Mouse (Mus musculus): ENCODE data around the gene Ntn1. TPM values are rescaled to one million over a fixed set of nuclear protein-coding genes. Genes with fewer than 3 reads are reported as not detected.
A peak's percentile ranks its signal among the peaks of the same experiment; 100 is the strongest.

Gene Ntn1
- total RNA-seq, 2 experiments from 2014 or later = 6.9 to 10.9 TPM

GRCm38 (mm10) chr11:68417001-68417400 lies 16.4 kb upstream of the Ntn1 start:
- no peak for DNase-seq
- intact Hi-C loops (cut with DNase I; ENCODE audit: low total_unique reads) = no loop called here

- intact Hi-C loops (cut with DNase I; ENCODE audit: low total_unique reads) = loop anchor here (5.0 kb wide), 1 partner anchor 196 kb away; no protein-coding TSS in a partner anchor
- DNase-seq = peak; percentile 81
These were observed 7.5 kb upstream of the Ntn1 start for GRCm38 (mm10) chr11:68408127-68408526.

- intact Hi-C loops (cut with DNase I; ENCODE audit: low total_unique reads) = loop anchor here (5.0 kb wide), 1 partner anchor 195 kb away; no protein-coding TSS in a partner anchor
These were observed 6.8 kb upstream of the Ntn1 start for GRCm38 (mm10) chr11:68407266-68407926.

GRCm38 (mm10) chr11:68405576-68405975 lies 5.0 kb upstream of the Ntn1 start:
- intact Hi-C loops (cut with DNase I; ENCODE audit: low total_unique reads) = loop anchor here (2.0 to 5.0 kb wide), 2 partner anchors 193 to 401 kb away; no protein-coding TSS in a partner anchor
- DNase-seq = no peak

More at GRCm38 (mm10) chr11:68407266-68407926, 6.8 kb upstream of the Ntn1 start:
- no peak for DNase-seq

- intact Hi-C loops (cut with DNase I; ENCODE audit: low total_unique reads) = loop anchor here (2.0 kb wide), 1 partner anchor 399 kb away; no protein-coding TSS in a partner anchor
- DNase-seq = no peak
These were observed 3.6 kb upstream of the Ntn1 start for GRCm38 (mm10) chr11:68404185-68404584.

GRCm38 (mm10) chr11:68401428-68401827 lies 805 bp upstream of the Ntn1 start:
- DNase-seq = no peak
- intact Hi-C loops (cut with DNase I; ENCODE audit: low total_unique reads) = no loop called here

GRCm38 (mm10) chr11:68400021-68400671 lies 477 bp downstream of the Ntn1 start:
- peak; percentile 34 for DNase-seq
- intact Hi-C loops (cut with DNase I; ENCODE audit: low total_unique reads) = no loop called here

GRCm38 (mm10) chr11:68399548-68400020 lies 1.0 kb downstream of the Ntn1 start:
- DNase-seq = no peak
- intact Hi-C loops (cut with DNase I; ENCODE audit: low total_unique reads) = no loop called here

- intact Hi-C loops (cut with DNase I; ENCODE audit: low total_unique reads) = no loop called here
- DNase-seq = no peak
These were observed 1.6 kb downstream of the Ntn1 start for GRCm38 (mm10) chr11:68398891-68399547.

GRCm38 (mm10) chr11:68395546-68395945 lies 5.1 kb downstream of the Ntn1 start:
- intact Hi-C loops (cut with DNase I; ENCODE audit: low total_unique reads) = no loop called here
- no peak for DNase-seq

GRCm38 (mm10) chr11:68394749-68395148 lies 5.9 kb downstream of the Ntn1 start:
- intact Hi-C loops (cut with DNase I; ENCODE audit: low total_unique reads) = no loop called here
- no peak for DNase-seq

- intact Hi-C loops (cut with DNase I; ENCODE audit: low total_unique reads) = no loop called here
- DNase-seq = no peak
These were observed 6.6 kb downstream of the Ntn1 start for GRCm38 (mm10) chr11:68393897-68394490.

- no peak for DNase-seq
- intact Hi-C loops (cut with DNase I; ENCODE audit: low total_unique reads) = no loop called here
These were observed 10.0 kb downstream of the Ntn1 start for GRCm38 (mm10) chr11:68390381-68391287.

GRCm38 (mm10) chr11:68389621-68390020 lies 11.0 kb downstream of the Ntn1 start:
- intact Hi-C loops (cut with DNase I; ENCODE audit: low total_unique reads) = no loop called here

GRCm38 (mm10) chr11:68388655-68389015 lies 12.0 kb downstream of the Ntn1 start:
- intact Hi-C loops (cut with DNase I; ENCODE audit: low total_unique reads) = no loop called here
- DNase-seq = no peak

More at GRCm38 (mm10) chr11:68389621-68390020, 11.0 kb downstream of the Ntn1 start:
- DNase-seq = no peak

GRCm38 (mm10) chr11:68387971-68388654 lies 12.5 kb downstream of the Ntn1 start:
- DNase-seq = peak; percentile 31
- intact Hi-C loops (cut with DNase I; ENCODE audit: low total_unique reads) = no loop called here

GRCm38 (mm10) chr11:68387441-68387760 lies 13.2 kb downstream of the Ntn1 start:
- DNase-seq = no peak
- intact Hi-C loops (cut with DNase I; ENCODE audit: low total_unique reads) = no loop called here

- DNase-seq = peak; percentile 61
- intact Hi-C loops (cut with DNase I; ENCODE audit: low total_unique reads) = no loop called here
These were observed 13.8 kb downstream of the Ntn1 start for GRCm38 (mm10) chr11:68386589-68387440.
